15 mouse cellular contexts compared by ENCODE assay signal in the genomic region with DNA sequence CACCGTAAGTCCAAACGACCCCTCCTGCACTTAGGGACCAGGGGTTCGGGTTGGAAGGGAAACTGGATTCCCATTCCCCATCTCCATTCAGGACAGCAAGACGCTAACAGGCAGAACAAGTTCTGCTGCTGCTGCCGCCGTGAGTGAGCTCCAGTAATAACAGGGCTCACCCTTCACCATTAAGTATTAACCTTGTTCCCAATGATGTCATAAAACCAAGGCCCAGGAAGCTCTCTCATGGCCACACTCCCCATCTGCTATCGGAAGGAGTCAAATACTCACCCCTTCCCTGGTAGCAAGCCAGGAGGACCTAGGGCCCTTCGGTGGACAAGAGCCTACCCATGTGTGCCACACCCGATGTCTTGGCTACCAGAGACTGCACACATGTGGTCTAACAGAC. TPM values are rescaled to one million over a fixed set of nuclear protein-coding genes. Genes with fewer than 3 reads are reported as not detected.
DNase-seq lines count a peak whose midpoint lies in the region; ATAC-seq and TF ChIP-seq lines count a peak whose summit lies in the region.
"Had no signal": no experiment of that assay in that cellular context is flagged by ENCODE, and none has a peak within 500 bp of the region (broad histone marks: within the 10 kb centered on the region; RNA-seq: fewer than 3 reads in every experiment).

No protein-coding gene starts in this region.

- H3K4me3 ChIP-seq in intestine, embryonic 14.5 days (ENCODE audit: low read depth, low read length): no peak overlapping the region
- no peak overlapping the region for H3K4me3 ChIP-seq in kidney, postnatal 0 days (replicated peaks; ENCODE audit: low read depth, low read length)
- no peak overlapping the region for H3K4me3 ChIP-seq in stomach, embryonic 15.5 days (replicated peaks)
- H3K4me3 ChIP-seq: forebrain, embryonic 10.5 days; gastrocnemius, adult 2 months; heart, embryonic 15.5 days; liver, embryonic 15.5 days; midbrain, embryonic 13.5 days; myocyte; neural tube, embryonic 15.5 days had no signal

- H3K27me3 ChIP-seq in intestine, embryonic 14.5 days (replicated peaks; ENCODE audit: control insufficient read depth, insufficient read depth, low read length): no peaks in the 10 kb centered on the region
- no peaks in the 10 kb centered on the region for H3K27me3 ChIP-seq in kidney, postnatal 0 days (ENCODE audit: insufficient read depth, low read length)
- no peaks in the 10 kb centered on the region for H3K27me3 ChIP-seq in stomach, embryonic 15.5 days (replicated peaks)
- H3K27me3 ChIP-seq: heart, embryonic 15.5 days; liver, embryonic 15.5 days; neural tube, embryonic 15.5 days had no signal

- TF ChIP-seq CTCF in kidney, postnatal 0 days (IDR thresholded peaks at IDR 0.05; ENCODE audit: low read depth): 0 out of 2 replicates have a peak, but pooled peaks have one; percentile 6

- no peak overlapping the region for H3K4me2 ChIP-seq in intestine, embryonic 14.5 days (ENCODE audit: low read length)
- H3K4me2 ChIP-seq in kidney, postnatal 0 days (ENCODE audit: low read length): no peak overlapping the region
- H3K4me2 ChIP-seq in stomach, embryonic 15.5 days: no peak overlapping the region
- H3K4me2 ChIP-seq: heart, embryonic 15.5 days; liver, embryonic 15.5 days; midbrain, embryonic 13.5 days; neural tube, embryonic 15.5 days had no signal

- ATAC-seq in intestine, embryonic 14.5 days (replicated peaks; ENCODE audit: low FRiP score, low TSS enrichment, low read depth): peak; percentile 28; the same call in 1 of the 2 replicates
- ATAC-seq in kidney, postnatal 0 days (replicated peaks; ENCODE audit: low FRiP score, low read depth): no peak
- no peak for ATAC-seq in stomach, embryonic 15.5 days (ENCODE audit: insufficient read depth, low FRiP score, low read depth)
- ATAC-seq: midbrain, embryonic 13.5 days had no signal

- H3K36me3 ChIP-seq in intestine, embryonic 14.5 days (ENCODE audit: control insufficient read depth, insufficient read depth, low read length): no peaks in the 10 kb centered on the region; the same call in 1 of the 2 replicates
- no peaks in the 10 kb centered on the region for H3K36me3 ChIP-seq in kidney, postnatal 0 days (ENCODE audit: insufficient read depth, low read length)
- no peaks in the 10 kb centered on the region for H3K36me3 ChIP-seq in stomach, embryonic 15.5 days
- H3K36me3 ChIP-seq: forebrain, embryonic 10.5 days; heart, embryonic 15.5 days; liver, embryonic 15.5 days; midbrain, embryonic 13.5 days; neural tube, embryonic 15.5 days had no signal

- H3K9ac ChIP-seq in intestine, embryonic 14.5 days (ENCODE audit: low read length): no peak overlapping the region
- no peak overlapping the region for H3K9ac ChIP-seq in kidney, postnatal 0 days (ENCODE audit: low read depth, low read length)
- no peak overlapping the region for H3K9ac ChIP-seq in stomach, embryonic 15.5 days
- H3K9ac ChIP-seq: heart, embryonic 15.5 days; liver, embryonic 15.5 days; midbrain, embryonic 13.5 days; neural tube, embryonic 15.5 days had no signal

- peaks cover 56% of the 10 kb centered on the region for H3K4me1 ChIP-seq in intestine, embryonic 14.5 days (replicated peaks; ENCODE audit: control insufficient read depth, insufficient read depth, low read length)
- H3K4me1 ChIP-seq in kidney, postnatal 0 days (replicated peaks; ENCODE audit: insufficient read depth, low read length): peaks cover 53% of the 10 kb centered on the region
- H3K4me1 ChIP-seq in stomach, embryonic 15.5 days: peaks cover 55% of the 10 kb centered on the region

- WGBS in intestine, embryonic 14.5 days: 62% methylated on average over 9 of the region's 9 CpGs
- 71% methylated on average over 9 of the region's 9 CpGs for WGBS in kidney, postnatal 0 days
- WGBS in stomach, embryonic 15.5 days: 59% methylated on average over 9 of the region's 9 CpGs

- peak; percentile 82 for DNase-seq in kidney, adult 9 months
- DNase-seq in kidney, adult 18-20 months: no peak
- no peak for DNase-seq in intestine, embryonic 14.5 days (ENCODE audit: low spot score)
- DNase-seq in kidney, postnatal 0 days (ENCODE audit: low spot score): no peak
- DNase-seq in cerebellum, postnatal 25 days: no peak
- no peak for DNase-seq in right cerebral cortex, adult 18-20 months
- DNase-seq: cerebellum, adult 8-10 months; gastrocnemius, adult 2 months had no signal

- H3K9me3 ChIP-seq in intestine, embryonic 14.5 days (ENCODE audit: control insufficient read depth, low read length): no peaks in the 10 kb centered on the region
- no peaks in the 10 kb centered on the region for H3K9me3 ChIP-seq in kidney, postnatal 0 days (replicated peaks; ENCODE audit: low read length)
- no peaks in the 10 kb centered on the region for H3K9me3 ChIP-seq in stomach, embryonic 15.5 days
- H3K9me3 ChIP-seq: forebrain, embryonic 10.5 days; heart, embryonic 15.5 days; liver, embryonic 15.5 days; midbrain, embryonic 13.5 days; neural tube, embryonic 15.5 days had no signal

- peak overlapping the region; percentile 40; the same call in 1 of the 2 replicates for H3K27ac ChIP-seq in intestine, embryonic 14.5 days (ENCODE audit: low read depth)
- 0 out of 2 replicates have a peak overlapping the region, but pooled peaks have one; percentile 25 for H3K27ac ChIP-seq in kidney, postnatal 0 days
- peak overlapping the region; percentile 17; the same call in 1 of the 2 replicates for H3K27ac ChIP-seq in stomach, embryonic 15.5 days
- H3K27ac ChIP-seq: forebrain, embryonic 10.5 days; gastrocnemius, adult 2 months; heart, embryonic 15.5 days; liver, embryonic 15.5 days; midbrain, embryonic 13.5 days; neural tube, embryonic 15.5 days had no signal

RNA-seq across cellular contexts. Expression of gene Shb, which starts 30.3 kb away (rescaled TPM):
- 5.3 and 7.3 TPM in 2 replicates for polyA plus RNA-seq in intestine, embryonic 14.5 days (2014; fragmentation: Nextera tagmentation; extraction: Ambion mirVana)
- 5.4 and 6.6 TPM in 2 replicates for polyA plus RNA-seq in kidney, postnatal 0 days (2015; fragmentation: Nextera tagmentation; extraction: Ambion mirVana)
- polyA plus RNA-seq in stomach, embryonic 15.5 days (2015; fragmentation: Nextera tagmentation; extraction: Ambion mirVana): 5.4 and 5.8 TPM in 2 replicates
